Mouse (Mus musculus) spleen, adult 2 months (tissue): ENCODE results near the gene 1700102P08Rik.

Source experiments
- CTCF ChIP-seq: fragments of 200-500 bp; IDR thresholded peaks from 2 replicates; pipeline ENCODE4 v1.5.1; 2011; ENCODE audit warnings: mild to moderate bottlenecking, inconsistent platforms; ENCODE audit not compliant: insufficient read depth, insufficient read length, insufficient replicate concordance; ENCODE audit errors: extremely low read depth
- POLR2A ChIP-seq: fragments of 200-500 bp; IDR thresholded peaks from 2 replicates; pipeline ENCODE4 v1.6.1; 2011; ENCODE audit warnings: low read depth, low read length, inconsistent platforms

DNA sequence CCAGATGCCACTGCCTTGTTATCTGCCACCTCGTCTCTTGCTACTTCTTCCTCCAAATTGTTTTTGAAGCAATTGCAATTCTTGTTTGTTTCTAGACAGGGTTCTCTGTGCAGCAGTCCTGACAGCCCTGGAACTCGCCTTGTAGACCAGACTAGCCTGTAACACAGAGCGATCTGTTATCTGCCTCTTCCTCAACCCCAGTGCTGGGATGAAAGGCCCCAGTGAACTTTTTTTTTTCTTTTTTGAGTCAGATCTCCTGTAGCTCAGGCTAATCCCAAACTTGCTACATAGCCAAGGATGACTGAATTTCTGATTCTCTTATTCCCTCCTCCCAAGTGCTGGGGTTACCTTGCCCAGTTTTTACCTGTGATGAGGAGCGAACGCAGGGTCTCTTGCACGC lies 61.8 kb downstream of the 1700102P08Rik start:
- TF ChIP-seq POLR2A (no peak), CTCF (no peak)
